Mouse (Mus musculus): ENCODE measurements around the gene Gramd2. TPM values are rescaled to one million over a fixed set of nuclear protein-coding genes. Genes with fewer than 3 reads are reported as not detected.

The Gramd2 gene
- polyA plus RNA-seq (2014; fragmentation: Illumina TruSeq; extraction: RNeasy Lipid Tissue Mini Kit (QIAGEN cat#74804); ENCODE audit: low replicate concordance), result 2.5 TPM

GRCm38 (mm10) chr9:59679678-59680533 is at the start of gene Gramd2:
Gene Gramd2 (plus strand): TSS chr9:59680144.

DNA sequence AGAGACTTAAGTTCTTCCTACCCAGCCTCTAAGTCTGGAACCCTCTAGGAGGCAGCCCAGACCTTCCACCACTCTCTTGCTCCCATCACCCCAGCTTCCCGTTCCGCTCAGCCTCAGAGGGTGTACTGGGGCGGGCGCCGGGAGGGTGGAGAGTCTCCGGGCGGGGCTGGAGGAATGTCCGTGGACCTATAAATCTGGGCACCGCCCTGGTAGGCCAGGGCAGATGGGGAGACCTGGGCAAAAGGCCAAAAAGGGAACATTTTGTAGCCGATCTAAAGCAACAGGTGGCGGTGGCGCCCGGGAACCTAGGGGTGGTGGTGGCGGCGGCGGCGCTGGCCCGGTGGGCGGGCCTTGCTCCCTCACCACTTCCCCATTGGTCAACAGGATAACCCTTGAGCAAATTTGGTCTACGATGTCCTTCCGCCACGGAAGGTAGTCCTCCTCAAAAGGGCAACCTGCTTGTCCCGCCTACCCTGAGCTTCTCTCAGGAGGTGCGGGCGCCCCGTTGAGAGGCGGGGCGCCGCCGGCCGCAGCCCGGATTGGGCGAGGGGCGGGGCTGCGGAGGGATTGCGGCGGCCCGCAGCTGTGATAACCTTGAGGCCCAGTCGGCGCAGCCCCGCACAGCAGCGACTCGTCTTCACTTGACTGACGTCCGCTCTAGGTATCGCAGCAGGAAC is 23.8 kb upstream of the Gramd2 start, which contains the start of gene Pkm:
Gene Pkm (plus strand): TSS at position 411 of the 677 bp plus-strand sequence.

GRCm38 (mm10) chr9:59750267-59751065 is 70.5 kb downstream of the Gramd2 start, which contains the start of the genes Senp8 and Myo9a:
Gene Senp8 (minus strand): TSS chr9:59750710.
Gene Myo9a (plus strand): TSS chr9:59750896.

Other genes starting within 250 kb of the Gramd2 start
- 84.8 TPM for gene Arih1, start 193.5 kb upstream of the Gramd2 start, polyA plus RNA-seq (2014; fragmentation: Illumina TruSeq; extraction: RNeasy Lipid Tissue Mini Kit (QIAGEN cat#74804); ENCODE audit: low replicate concordance)
- gene Hexa, start 140.6 kb upstream of the Gramd2 start, polyA plus RNA-seq (2014; fragmentation: Illumina TruSeq; extraction: RNeasy Lipid Tissue Mini Kit (QIAGEN cat#74804); ENCODE audit: low replicate concordance), result 13.8 TPM
- 0.78 TPM for gene Tmem202, start 140.3 kb upstream of the Gramd2 start, polyA plus RNA-seq (2014; fragmentation: Illumina TruSeq; extraction: RNeasy Lipid Tissue Mini Kit (QIAGEN cat#74804); ENCODE audit: low replicate concordance)
- 0.41 TPM for gene Celf6, start 102.2 kb upstream of the Gramd2 start, polyA plus RNA-seq (2014; fragmentation: Illumina TruSeq; extraction: RNeasy Lipid Tissue Mini Kit (QIAGEN cat#74804); ENCODE audit: low replicate concordance)
- 27.3 TPM for gene Parp6, start 62.9 kb upstream of the Gramd2 start, polyA plus RNA-seq (2014; fragmentation: Illumina TruSeq; extraction: RNeasy Lipid Tissue Mini Kit (QIAGEN cat#74804); ENCODE audit: low replicate concordance)
- 27.5 TPM for gene Pkm, start 23.8 kb upstream of the Gramd2 start, polyA plus RNA-seq (2014; fragmentation: Illumina TruSeq; extraction: RNeasy Lipid Tissue Mini Kit (QIAGEN cat#74804); ENCODE audit: low replicate concordance)
- gene Senp8, start 70.6 kb downstream of the Gramd2 start, polyA plus RNA-seq (2014; fragmentation: Illumina TruSeq; extraction: RNeasy Lipid Tissue Mini Kit (QIAGEN cat#74804); ENCODE audit: low replicate concordance), result 15.3 TPM
- 8.9 TPM for gene Myo9a, start 70.8 kb downstream of the Gramd2 start, polyA plus RNA-seq (2014; fragmentation: Illumina TruSeq; extraction: RNeasy Lipid Tissue Mini Kit (QIAGEN cat#74804); ENCODE audit: low replicate concordance)

Data from small intestine, adult 10 weeks (tissue).